ENCODE assay signal across 19 mouse cellular contexts in genomic region chr19:29454141-29454601, GRCm38 (mm10). TPM values are rescaled to one million over a fixed set of nuclear protein-coding genes. Genes with fewer than 3 reads are reported as not detected.
DNase-seq lines count a peak whose midpoint lies in the region; ATAC-seq lines count a peak whose summit lies in the region.
"Had no signal": no experiment of that assay in that cellular context is flagged by ENCODE, and none has a peak within 500 bp of the region (broad histone marks: within the 10 kb centered on the region; RNA-seq: fewer than 3 reads in every experiment).

No protein-coding gene starts in this region.

- H3K4me3 ChIP-seq in midbrain, embryonic 14.5 days (replicated peaks; ENCODE audit: low read depth, low read length), result no peak overlapping the region
- H3K4me3 ChIP-seq in heart, embryonic 11.5 days (ENCODE audit: low read depth, low read length), result no peak overlapping the region
- H3K4me3 ChIP-seq: heart, adult 2 months; limb, embryonic 10.5 days; midbrain, embryonic 12.5 days; neural tube, embryonic 12.5 days had no signal

- peak; percentile 39 for DNase-seq in spleen, adult 12 weeks (ENCODE audit: low spot score)
- no peak for DNase-seq in spleen, postnatal 14 days (ENCODE audit: low spot score in 2 of 2)
- peak; percentile 73 to 77 for DNase-seq in natural killer cell, adult 2 months (ENCODE audit: low spot score in 2 of 2)
- DNase-seq in midbrain, embryonic 14.5 days, result no peak
- DNase-seq in adrenal gland, adult 8-10 months, result no peak
- DNase-seq: adrenal gland, postnatal 14 days; cerebellum, postnatal 14 days; heart, adult 2 months; kidney, postnatal 14 days; lung, postnatal 10 days had no signal

- no peak overlapping the region for H3K9ac ChIP-seq in midbrain, embryonic 14.5 days (replicated peaks; ENCODE audit: low read length)
- H3K9ac ChIP-seq in heart, embryonic 11.5 days (ENCODE audit: low read depth, low read length), result no peak overlapping the region
- H3K9ac ChIP-seq: liver, embryonic 14.5 days; midbrain, embryonic 12.5 days; neural tube, embryonic 12.5 days had no signal

- peak; percentile 73 for ATAC-seq in common myeloid progenitor, adult 5-6 weeks (replicated peaks; ENCODE audit: low read depth, poor library complexity, severe bottlenecking)
- ATAC-seq in midbrain, embryonic 14.5 days (ENCODE audit: low FRiP score, low TSS enrichment), result no peak
- no peak for ATAC-seq in heart, embryonic 11.5 days (replicated peaks; ENCODE audit: insufficient number of reproducible peaks, low FRiP score, low TSS enrichment)
- ATAC-seq: intestine, embryonic 16.5 days had no signal

- no peak overlapping the region for H3K4me2 ChIP-seq in midbrain, embryonic 14.5 days (ENCODE audit: low read length)
- H3K4me2 ChIP-seq in heart, embryonic 11.5 days, result no peak overlapping the region
- H3K4me2 ChIP-seq: midbrain, embryonic 12.5 days; neural tube, embryonic 12.5 days had no signal

- H3K27ac ChIP-seq in midbrain, embryonic 14.5 days (replicated peaks; ENCODE audit: low read depth, low read length), result no peak overlapping the region
- no peak overlapping the region for H3K27ac ChIP-seq in heart, embryonic 11.5 days (ENCODE audit: low read depth, low read length)
- H3K27ac ChIP-seq: heart, adult 2 months; limb, embryonic 10.5 days; liver, embryonic 14.5 days; midbrain, embryonic 12.5 days; neural tube, embryonic 12.5 days had no signal

- H3K27me3 ChIP-seq in midbrain, embryonic 14.5 days (ENCODE audit: control insufficient read depth, insufficient read depth, low read length), result no peaks in the 10 kb centered on the region
- no peaks in the 10 kb centered on the region for H3K27me3 ChIP-seq in heart, embryonic 11.5 days (ENCODE audit: control insufficient read depth, insufficient read depth, low read length)
- H3K27me3 ChIP-seq: midbrain, embryonic 12.5 days; neural tube, embryonic 12.5 days had no signal

- no peaks in the 10 kb centered on the region for H3K36me3 ChIP-seq in midbrain, embryonic 14.5 days (ENCODE audit: control insufficient read depth, insufficient read depth, low read length)
- no peaks in the 10 kb centered on the region for H3K36me3 ChIP-seq in heart, embryonic 11.5 days (ENCODE audit: control insufficient read depth, insufficient read depth, low read length)
- H3K36me3 ChIP-seq: limb, embryonic 10.5 days; midbrain, embryonic 12.5 days; neural tube, embryonic 12.5 days had no signal

- H3K9me3 ChIP-seq in midbrain, embryonic 14.5 days (ENCODE audit: control insufficient read depth, low read length), result no peaks in the 10 kb centered on the region
- H3K9me3 ChIP-seq in heart, embryonic 11.5 days (replicated peaks; ENCODE audit: control insufficient read depth, low read length), result no peaks in the 10 kb centered on the region; the same call in 1 of the 2 replicates
- H3K9me3 ChIP-seq: limb, embryonic 10.5 days; midbrain, embryonic 12.5 days; neural tube, embryonic 12.5 days had no signal

- H3K4me1 ChIP-seq in midbrain, embryonic 14.5 days (ENCODE audit: control insufficient read depth, insufficient read depth, low read length), result no peaks in the 10 kb centered on the region
- no peaks in the 10 kb centered on the region for H3K4me1 ChIP-seq in heart, embryonic 11.5 days (ENCODE audit: control insufficient read depth, insufficient read depth, low read length)
- H3K4me1 ChIP-seq: limb, embryonic 10.5 days; midbrain, embryonic 12.5 days; neural tube, embryonic 12.5 days had no signal

- WGBS in midbrain, embryonic 14.5 days, result 86% methylated on average over 10 of the region's 10 CpGs
- WGBS in heart, embryonic 11.5 days (ENCODE audit: insufficient replicate concordance), result 76% methylated on average over 10 of the region's 10 CpGs

RNA-seq across cellular contexts. Expression of gene Pdcd1lg2, which starts 43.5 kb away (rescaled TPM):
- 0.27 and 1.7 TPM in 2 replicates for total RNA-seq in common myeloid progenitor, adult 5-6 weeks (2017)
- 0.12 TPM in 1 of 2 replicates, not detected in the other for polyA plus RNA-seq in midbrain, embryonic 14.5 days (2014; fragmentation: Nextera tagmentation; extraction: Ambion mirVana)
- total RNA-seq in adrenal gland, adult 8-10 months (2022), result not detected
- polyA plus RNA-seq in heart, embryonic 11.5 days (2014; fragmentation: Nextera tagmentation; extraction: Ambion mirVana), result not detected in 2 replicates
- total RNA-seq: adrenal gland, postnatal 14 days; heart, adult 2 months; heart, postnatal 25 days had no signal
- polyA plus RNA-seq: embryonic facial prominence, embryonic 11.5 days; limb, embryonic 10.5 days; midbrain, embryonic 12.5 days; neural tube, embryonic 12.5 days had no signal

Comparison
In these comparisons a context has a peak if more than half of its experiments do, and no peak if none do; other contexts are left out.
1. DNase-seq: peak in spleen, adult 12 weeks (single experiment) and natural killer cell, adult 2 months (2 of 2); none in spleen, postnatal 14 days (0 of 2), midbrain, embryonic 14.5 days (single experiment) and adrenal gland, adult 8-10 months (single experiment).